Mouse (Mus musculus) cerebellum, postnatal 14 days (tissue): ENCODE results near the gene Mad2l2.
"Not testable (repeated sequence)": the region's sequence is repeated elsewhere in the genome, so short reads cannot be mapped to it uniquely, and the experiment has no call there.

Experiments
- DNase-seq, 2 experiments: peaks; one replicate each; pipeline ENCODE4 v3.0.0; 2021; ENCODE audit warnings: mixed read lengths in 2 of 2

Mad2l2 gene

DNA sequence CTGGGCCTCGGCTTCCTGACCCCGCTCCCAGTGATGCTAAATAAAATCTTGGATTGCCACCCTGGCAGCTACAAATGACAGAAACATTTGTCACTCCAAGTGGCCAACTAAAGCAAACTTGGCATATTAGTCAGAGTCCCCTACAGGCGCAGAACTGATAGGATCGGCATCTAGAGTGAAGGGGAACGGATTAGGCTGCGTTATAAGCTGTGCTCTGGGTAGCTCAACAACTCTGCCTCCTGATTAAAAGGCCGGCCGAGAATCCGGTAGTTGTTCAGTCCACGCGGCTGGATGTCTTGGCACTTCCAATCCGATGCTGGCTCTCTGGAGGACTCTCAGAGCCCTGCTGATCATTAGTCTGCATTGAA is 44.3 kb downstream of the Mad2l2 start:
- no peak for DNase-seq

DNA sequence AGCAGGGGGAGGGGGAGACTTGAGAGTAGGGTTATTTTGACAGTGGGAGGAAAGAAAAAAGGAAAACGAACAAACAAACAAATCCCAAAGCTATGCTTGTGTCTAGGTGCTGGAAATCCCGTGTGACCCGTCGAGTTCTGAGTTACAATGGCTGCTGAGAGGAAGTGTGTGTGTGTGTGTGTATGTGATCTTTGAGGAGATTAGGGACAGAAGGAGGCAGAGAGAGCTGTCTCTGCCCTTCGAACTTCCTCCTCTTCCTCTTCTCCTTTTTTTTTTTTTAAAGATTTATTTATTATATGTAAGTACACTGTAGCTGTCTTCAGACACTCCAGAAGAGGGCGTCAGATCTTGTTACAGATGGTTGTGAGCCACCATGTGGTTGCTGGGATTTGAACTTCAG is 46.4 kb downstream of the Mad2l2 start:
- not testable (repeated sequence) for DNase-seq

DNA sequence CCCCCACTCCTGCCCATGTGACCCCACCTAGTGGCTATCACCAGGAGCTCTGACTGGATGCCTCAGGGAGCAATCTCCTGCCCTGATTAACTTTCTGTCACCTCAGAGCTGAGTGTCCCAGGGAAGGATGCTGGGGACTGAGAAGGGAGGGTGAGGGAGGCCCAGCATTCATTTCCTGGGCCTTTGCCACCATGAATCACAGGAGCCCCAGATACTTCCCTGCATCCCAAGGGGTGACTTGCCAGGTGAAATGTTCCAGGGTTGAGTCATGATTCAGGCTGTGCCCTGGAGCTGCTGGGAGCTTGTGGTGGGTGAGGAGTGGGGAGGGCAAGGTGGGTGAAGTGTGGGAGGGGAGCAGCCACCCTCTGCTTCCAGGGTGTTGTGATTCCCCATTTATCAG is 47.5 kb downstream of the Mad2l2 start:
- no peak for DNase-seq

DNA sequence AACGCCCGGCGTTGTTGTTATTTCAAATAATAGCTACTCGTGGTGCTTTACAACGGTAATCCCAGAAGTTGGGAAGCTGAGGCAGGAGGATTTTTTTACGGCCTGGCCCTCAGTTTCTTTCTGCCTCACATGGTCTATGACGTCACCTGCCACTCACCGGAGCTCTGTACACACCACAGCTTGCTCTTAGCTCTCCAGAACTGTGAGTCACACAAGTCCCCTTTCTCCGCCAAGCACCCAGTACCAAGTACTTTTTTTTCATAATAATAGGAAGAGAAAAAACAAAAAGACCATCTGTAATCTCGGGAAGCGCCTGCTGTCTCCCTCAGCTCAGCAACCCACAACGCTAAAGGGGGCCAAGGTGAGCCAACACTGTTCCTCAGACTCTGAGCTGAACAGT is 51.3 kb downstream of the Mad2l2 start:
- no peak for DNase-seq

DNA sequence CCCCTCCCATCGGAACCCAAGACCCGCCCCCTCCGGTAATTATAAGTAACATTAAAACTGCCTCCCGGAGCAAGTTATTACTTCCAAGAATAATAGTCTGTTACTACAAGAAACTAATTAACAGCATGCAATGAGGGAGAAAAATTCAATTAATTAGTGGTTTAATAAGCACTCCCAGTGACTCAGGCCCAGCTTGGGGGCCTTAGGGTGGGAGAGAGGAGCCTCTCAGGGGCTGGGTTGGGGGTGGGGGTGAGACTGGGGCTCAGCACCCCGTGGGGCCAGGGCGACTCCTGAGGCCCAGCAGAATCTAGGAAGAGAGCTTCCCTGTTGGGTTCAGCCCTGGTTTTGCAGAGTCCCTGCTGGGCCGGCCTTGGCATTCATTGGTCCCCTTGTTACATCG is 52.2 kb downstream of the Mad2l2 start:
- no peak for DNase-seq

DNA sequence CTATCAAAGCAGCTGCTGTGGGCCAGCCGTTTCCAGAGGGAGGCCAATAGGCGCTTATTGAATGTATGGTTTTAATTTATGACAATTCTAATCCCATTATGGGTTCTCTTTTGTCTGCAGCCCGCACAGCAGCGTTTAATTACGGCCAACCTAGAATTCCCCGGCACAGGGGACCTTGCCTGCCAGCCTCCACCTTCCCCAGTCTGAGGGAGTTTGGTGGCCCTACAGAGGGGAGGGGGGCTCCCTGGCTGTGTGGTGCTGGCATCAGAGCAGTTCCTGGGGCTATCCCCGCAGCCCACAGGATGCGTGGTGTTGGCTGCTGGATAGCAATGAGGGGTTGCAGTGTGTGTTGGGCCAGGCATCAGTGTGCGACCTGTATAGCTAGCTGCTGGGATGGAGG is 54.4 kb downstream of the Mad2l2 start:
- no peak for DNase-seq

DNA sequence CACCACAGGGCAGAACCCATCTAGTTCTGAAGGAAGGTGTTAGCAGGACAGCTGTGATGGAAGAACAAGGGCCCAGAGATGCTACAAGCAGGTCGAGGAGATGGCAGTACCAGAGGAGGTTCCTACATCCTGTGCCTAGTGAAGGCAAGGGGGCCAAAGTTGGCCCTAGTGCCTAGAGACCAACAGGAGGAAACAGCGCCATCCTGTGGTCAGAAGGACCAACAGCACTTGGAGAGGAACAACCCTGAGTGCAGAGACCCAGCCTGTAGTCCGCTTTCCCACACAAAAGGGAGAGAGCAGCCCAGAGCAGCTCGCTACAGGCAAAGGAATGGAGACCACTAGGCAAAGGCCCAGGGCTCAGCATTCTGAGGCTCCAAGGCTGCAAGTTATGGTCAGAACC is 55.6 kb downstream of the Mad2l2 start:
- DNase-seq: no peak

DNA sequence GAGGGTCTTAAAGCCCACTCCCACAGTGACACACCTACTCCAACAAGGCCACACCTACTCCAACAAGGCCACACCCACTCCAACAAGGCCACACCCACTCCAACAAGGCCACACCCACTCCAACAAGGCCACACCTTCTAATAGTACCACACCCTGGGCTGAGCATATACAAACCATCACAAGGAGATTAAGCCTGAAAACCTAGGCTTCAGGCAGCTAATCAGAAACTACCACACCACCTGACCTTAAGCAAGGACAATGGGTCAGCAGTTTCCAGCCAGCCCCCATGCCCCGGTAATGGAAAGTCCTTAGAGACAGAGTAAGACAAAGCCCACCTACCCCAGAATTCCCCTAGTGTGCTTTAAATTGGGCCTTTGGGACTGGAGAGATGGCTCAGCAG is 58.6 kb downstream of the Mad2l2 start:
- DNase-seq: not testable (repeated sequence)

DNA sequence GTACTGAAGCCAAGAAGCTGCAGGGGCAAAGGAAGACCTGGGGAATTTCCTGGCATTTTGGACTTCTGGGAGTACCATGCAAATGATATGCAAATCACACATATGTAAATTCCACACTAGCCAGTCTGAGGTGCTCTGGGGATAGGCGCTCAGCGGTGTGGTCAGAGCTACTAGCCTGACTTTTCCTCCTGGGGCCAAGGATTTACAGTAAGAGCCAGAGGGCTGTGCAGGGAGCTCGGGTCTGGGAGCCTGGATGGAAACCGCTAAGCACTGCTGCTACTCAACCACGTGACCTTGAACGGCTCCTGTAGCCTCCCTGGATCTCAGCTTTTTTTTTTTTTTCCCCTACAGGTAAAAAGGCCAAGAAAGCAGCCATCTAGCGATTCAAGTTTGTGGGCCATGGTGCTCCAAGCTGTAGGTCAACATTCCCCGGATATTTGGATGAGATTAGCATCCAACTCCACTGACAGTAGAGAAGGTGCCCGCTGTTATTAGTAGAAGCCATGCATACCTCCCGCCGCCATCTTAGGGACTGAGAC is 62.6 kb downstream of the Mad2l2 start:
- peak in 1 of 2 experiments; percentile 44 for DNase-seq

DNA sequence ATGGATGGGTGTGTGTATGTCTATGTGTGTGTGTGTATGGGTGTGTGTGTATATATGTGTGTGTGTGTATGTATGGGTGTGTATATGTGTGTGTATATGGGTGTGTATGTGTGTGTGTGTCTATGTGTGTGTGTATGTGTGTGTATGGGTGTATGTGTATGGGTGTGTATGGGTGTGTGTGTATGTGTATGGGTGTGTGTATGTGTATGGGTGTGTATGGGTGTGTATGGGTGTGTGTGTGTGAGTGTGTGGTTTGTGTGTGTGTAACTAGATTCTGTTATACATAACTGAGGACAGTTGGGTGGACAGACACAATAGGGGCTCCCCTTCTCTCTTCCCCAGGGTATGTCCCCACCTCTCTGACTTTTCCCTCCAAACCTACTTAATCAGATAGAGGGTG is 64.2 kb downstream of the Mad2l2 start:
- no peak for DNase-seq
